Mouse (Mus musculus) lung, postnatal 0 days (tissue): ENCODE data around the gene Prrt4.

Experiments used
- CTCF ChIP-seq: IDR thresholded peaks from 2 replicates; pipeline ENCODE4 v1.5.1; 2016; ENCODE audit warnings: antibody characterized with exemption, mild to moderate bottlenecking
- EP300 ChIP-seq: IDR thresholded peaks from 2 replicates; pipeline ENCODE4 v1.6.1; 2016; ENCODE audit warnings: antibody characterized with exemption, mild to moderate bottlenecking, control low read depth

DNA sequence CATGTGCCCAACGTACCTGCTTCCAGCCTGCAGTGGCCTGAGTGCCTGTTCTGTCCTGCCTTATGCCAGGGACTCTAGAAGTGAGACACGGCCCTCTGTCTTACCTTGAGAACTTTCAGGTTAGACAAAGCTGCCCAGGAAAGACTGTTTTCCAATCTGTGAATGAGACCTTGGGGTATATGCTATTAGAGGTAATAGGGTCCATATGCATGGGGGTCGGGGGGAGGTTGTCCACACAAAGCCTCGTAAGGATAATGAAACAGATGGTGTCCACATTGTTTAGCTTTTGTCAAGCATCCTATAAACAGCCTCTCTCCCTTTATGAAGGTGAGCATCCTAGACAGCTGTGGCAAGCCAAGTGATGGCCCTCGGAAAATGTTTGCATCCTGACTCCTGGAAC is 15.8 kb upstream of the Prrt4 start:
- no peak for TF ChIP-seq EP300
- no peak for TF ChIP-seq CTCF
